Mouse (Mus musculus) midbrain, embryonic 16.5 days (tissue): ENCODE measurements around the gene Ascc3. TPM values are rescaled to one million over a fixed set of nuclear protein-coding genes. Genes with fewer than 3 reads are reported as not detected.
A peak's percentile ranks its signal among the peaks of the same experiment; 100 is the strongest.

Experiments used
- ATAC-seq: fragments of 200-750 bp; cut with Nextera tagmentation; 2 replicates; pipeline ENCODE4 v1.8.0; 2017; ENCODE audit warnings: moderate TSS enrichment
- H3K27ac ChIP-seq: fragments of 300-500 bp; sonication (generic); 2 replicates; pipeline ENCODE4 v1.5.1; 2014; ENCODE audit warnings: mild to moderate bottlenecking, low read length, mixed read lengths
- H3K27me3 ChIP-seq: fragments of 300-500 bp; sonication (generic); 2 replicates; pipeline ENCODE4 v1.6.1; 2014; ENCODE audit warnings: low read depth, low read length, mixed read lengths; ENCODE audit not compliant: control insufficient read depth, insufficient read depth
- H3K36me3 ChIP-seq: fragments of 300-500 bp; sonication (generic); 2 replicates; pipeline ENCODE4 v1.6.1; 2014; ENCODE audit warnings: mild to moderate bottlenecking, low read length, moderate library complexity, mixed read lengths; ENCODE audit not compliant: control insufficient read depth, insufficient read depth
- H3K4me1 ChIP-seq: fragments of 300-500 bp; sonication (generic); 2 replicates; pipeline ENCODE4 v1.6.1; 2014; ENCODE audit warnings: mild to moderate bottlenecking, low read length, mixed read lengths; ENCODE audit not compliant: control insufficient read depth, insufficient read depth
- H3K4me2 ChIP-seq: fragments of 300-500 bp; sonication (generic); 2 replicates; pipeline ENCODE4 v1.6.1; 2014; ENCODE audit warnings: mild to moderate bottlenecking, low read length, mixed read lengths
- H3K4me3 ChIP-seq: fragments of 300-500 bp; sonication (generic); 2 replicates; pipeline ENCODE4 v1.5.1; 2014; ENCODE audit warnings: low read depth, mild to moderate bottlenecking, low read length, moderate library complexity, mixed read lengths
- H3K9ac ChIP-seq: fragments of 300-500 bp; sonication (generic); 2 replicates; pipeline ENCODE4 v1.6.1; 2014; ENCODE audit warnings: low read depth, low read length, mixed read lengths
- H3K9me3 ChIP-seq: fragments of 300-500 bp; sonication (generic); replicated peaks from 2 replicates; pipeline ENCODE4 v1.6.1; 2014; ENCODE audit warnings: mild to moderate bottlenecking, low read length, mixed read lengths; ENCODE audit not compliant: control insufficient read depth, poor library complexity, severe bottlenecking
- WGBS: fragments of 180-500 bp; shearing (Covaris S2); extraction: QIAGEN DNeasy Blood & Tissue Kit; methylation state at CpG from one replicate; pipeline ENCODE4 v1.1.7; 2014; 5-methylcytosine and 5-hydroxymethylcytosine counted together
- polyA plus RNA-seq: library from polyadenylated mRNA; unstranded; fragments of >200 nt; fragmentation: Nextera tagmentation; extraction: Ambion mirVana; gene quantifications from 2 replicates; pipeline ENCODE4 v1.2.1, GENCODE M21; 2015

The Ascc3 gene
- polyA plus RNA-seq, 1 experiment from 2014 or later, result 16.6 TPM

- no peaks in the 10 kb centered on the region for H3K27me3 ChIP-seq
- H3K27ac ChIP-seq, result no peak overlapping the region
- 13% methylated on average over 5 of the region's 5 CpGs for WGBS
- H3K4me1 ChIP-seq, result no peaks in the 10 kb centered on the region
- no peak overlapping the region for H3K4me2 ChIP-seq
- H3K9ac ChIP-seq, result no peak overlapping the region
- no peaks in the 10 kb centered on the region for H3K9me3 ChIP-seq
- no peak overlapping the region for H3K4me3 ChIP-seq
- no peaks in the 10 kb centered on the region for H3K36me3 ChIP-seq
- ATAC-seq, result no peak
Observed at GRCm38 (mm10) chr10:50792840-50793239, 200.4 kb downstream of the Ascc3 start.

- whole genome bisulfite sequencing, result 24% methylated on average over 2 of the region's 2 CpGs
- Histone ChIP-seq H3K9ac (no peak overlapping the region), H3K4me3 (no peak overlapping the region), H3K27ac (no peak overlapping the region), H3K4me1 (no peaks in the 10 kb centered on the region), H3K27me3 (no peaks in the 10 kb centered on the region), H3K4me2 (no peak overlapping the region), H3K36me3 (no peaks in the 10 kb centered on the region), H3K9me3 (no peaks in the 10 kb centered on the region)
- ATAC-seq, result no peak
Observed at GRCm38 (mm10) chr10:50801594-50801993, 209.1 kb downstream of the Ascc3 start.

GRCm38 (mm10) chr10:50802380-50802779, 209.9 kb downstream of the Ascc3 start:
- H3K9ac ChIP-seq, result no peak overlapping the region
- H3K9me3 ChIP-seq, result no peaks in the 10 kb centered on the region
- no peak overlapping the region for H3K4me2 ChIP-seq
- no peaks in the 10 kb centered on the region for H3K36me3 ChIP-seq
- no peak for ATAC-seq
- 34% methylated on average over 2 of the region's 2 CpGs for WGBS
- H3K4me1 ChIP-seq, result no peaks in the 10 kb centered on the region
- no peaks in the 10 kb centered on the region for H3K27me3 ChIP-seq
- no peak overlapping the region for H3K27ac ChIP-seq
- H3K4me3 ChIP-seq, result no peak overlapping the region

GRCm38 (mm10) chr10:50806166-50806565, 213.7 kb downstream of the Ascc3 start:
- H3K4me3 ChIP-seq, result no peak overlapping the region
- no peak overlapping the region for H3K27ac ChIP-seq
- H3K9me3 ChIP-seq, result no peaks in the 10 kb centered on the region
- H3K9ac ChIP-seq, result no peak overlapping the region
- ATAC-seq, result no peak
- H3K4me1 ChIP-seq, result no peaks in the 10 kb centered on the region
- WGBS, result 91% methylated on average over 2 of the region's 2 CpGs
- no peaks in the 10 kb centered on the region for H3K27me3 ChIP-seq
- H3K36me3 ChIP-seq, result no peaks in the 10 kb centered on the region
- H3K4me2 ChIP-seq, result no peak overlapping the region

- Histone ChIP-seq H3K9ac (no peak overlapping the region), H3K4me2 (no peak overlapping the region), H3K9me3 (no peaks in the 10 kb centered on the region), H3K4me1 (no peaks in the 10 kb centered on the region), H3K4me3 (no peak overlapping the region), H3K27me3 (no peaks in the 10 kb centered on the region), H3K27ac (no peak overlapping the region), H3K36me3 (no peaks in the 10 kb centered on the region)
- no peak for ATAC-seq
- 50% methylated on average over 1 of the region's 1 CpGs for WGBS
Observed at GRCm38 (mm10) chr10:50822363-50822762, 229.9 kb downstream of the Ascc3 start.

GRCm38 (mm10) chr10:50826829-50827228, 234.4 kb downstream of the Ascc3 start:
- Histone ChIP-seq H3K36me3 (no peaks in the 10 kb centered on the region), H3K4me1 (no peaks in the 10 kb centered on the region), H3K27ac (no peak overlapping the region), H3K27me3 (no peaks in the 10 kb centered on the region), H3K9ac (no peak overlapping the region), H3K9me3 (no peaks in the 10 kb centered on the region), H3K4me2 (no peak overlapping the region), H3K4me3 (no peak overlapping the region)
- ATAC-seq, result no peak

- Histone ChIP-seq H3K4me2 (no peak overlapping the region), H3K4me3 (no peak overlapping the region), H3K9ac (no peak overlapping the region), H3K36me3 (no peaks in the 10 kb centered on the region), H3K27ac (no peak overlapping the region), H3K4me1 (no peaks in the 10 kb centered on the region), H3K27me3 (no peaks in the 10 kb centered on the region), H3K9me3 (no peaks in the 10 kb centered on the region)
- no peak for ATAC-seq
- WGBS, result 72% methylated on average over 2 of the region's 2 CpGs
Observed at GRCm38 (mm10) chr10:50834533-50834932, 242.1 kb downstream of the Ascc3 start.

GRCm38 (mm10) chr10:50843363-50843762, 250.9 kb downstream of the Ascc3 start:
- H3K4me2 ChIP-seq, result no peak overlapping the region
- ATAC-seq, result peak; percentile 28; the same call in 1 of the 2 replicates
- no peak overlapping the region for H3K27ac ChIP-seq
- H3K36me3 ChIP-seq, result no peaks in the 10 kb centered on the region
- H3K4me1 ChIP-seq, result no peaks in the 10 kb centered on the region
- WGBS, result 68% methylated on average over 3 of the region's 3 CpGs
- H3K4me3 ChIP-seq, result no peak overlapping the region
- H3K27me3 ChIP-seq, result no peaks in the 10 kb centered on the region
- H3K9me3 ChIP-seq, result no peaks in the 10 kb centered on the region
- no peak overlapping the region for H3K9ac ChIP-seq

GRCm38 (mm10) chr10:50868202-50868601, 275.7 kb downstream of the Ascc3 start:
- H3K4me1 ChIP-seq, result no peaks in the 10 kb centered on the region
- H3K9ac ChIP-seq, result no peak overlapping the region
- no peaks in the 10 kb centered on the region for H3K36me3 ChIP-seq
- no peak overlapping the region for H3K4me2 ChIP-seq
- ATAC-seq, result no peak
- no peaks in the 10 kb centered on the region for H3K9me3 ChIP-seq
- no peaks in the 10 kb centered on the region for H3K27me3 ChIP-seq
- 83% methylated on average over 4 of the region's 4 CpGs for WGBS
- H3K4me3 ChIP-seq, result no peak overlapping the region
- H3K27ac ChIP-seq, result no peak overlapping the region

- Histone ChIP-seq H3K9me3 (no peaks in the 10 kb centered on the region), H3K4me1 (no peaks in the 10 kb centered on the region), H3K27me3 (no peaks in the 10 kb centered on the region), H3K27ac (no peak overlapping the region), H3K36me3 (no peaks in the 10 kb centered on the region), H3K4me2 (no peak overlapping the region), H3K4me3 (no peak overlapping the region), H3K9ac (no peak overlapping the region)
- ATAC-seq, result no peak
- WGBS, result 89% methylated on average over 5 of the region's 5 CpGs
Observed at GRCm38 (mm10) chr10:50876952-50877351, 284.5 kb downstream of the Ascc3 start.
